Mouse (Mus musculus) embryonic facial prominence, embryonic 11.5 days (tissue): ENCODE measurements at regions not wholly inside any gene's neighbourhood (a gene's known extent, or its start where the extent isn't known, plus 50 kb on each side); places are given as distances from the start of the nearest gene placed in this dataset.

Experiments
- ATAC-seq: fragments of 200-750 bp; cut with Nextera tagmentation; replicated peaks from 2 replicates; pipeline ENCODE4 v1.8.0; 2017; ENCODE audit warnings: low read depth; ENCODE audit not compliant: insufficient number of reproducible peaks, low FRiP score, low TSS enrichment
- DNase-seq: peaks from one replicate; pipeline ENCODE4 v3.0.0-alpha.2; 2015; ENCODE audit warnings: low spot score
- H3K27ac ChIP-seq: fragments of 300-500 bp; sonication (generic); replicated peaks from 2 replicates; pipeline ENCODE4 v1.5.1; 2014; ENCODE audit warnings: mild to moderate bottlenecking, low read depth, low read length, control low read depth
- H3K27me3 ChIP-seq: fragments of 300-500 bp; sonication (generic); 2 replicates; pipeline ENCODE4 v1.6.1; 2014; ENCODE audit warnings: mild to moderate bottlenecking, low read length, moderate library complexity, mixed read lengths; ENCODE audit not compliant: control insufficient read depth, insufficient read depth
- H3K36me3 ChIP-seq: fragments of 300-500 bp; sonication (generic); replicated peaks from 2 replicates; pipeline ENCODE4 v1.6.1; 2014; ENCODE audit warnings: low read depth, mild to moderate bottlenecking, low read length, moderate library complexity, mixed read lengths; ENCODE audit not compliant: control insufficient read depth, insufficient read depth
- H3K4me1 ChIP-seq: fragments of 300-500 bp; sonication (generic); 2 replicates; pipeline ENCODE4 v1.6.1; 2014; ENCODE audit warnings: low read length, mixed read lengths; ENCODE audit not compliant: control insufficient read depth, insufficient read depth
- H3K4me2 ChIP-seq: fragments of 300-500 bp; sonication (generic); 2 replicates; pipeline ENCODE4 v1.6.1; 2014; ENCODE audit warnings: low read depth, mild to moderate bottlenecking, control low read depth, low read length, moderate library complexity
- H3K4me3 ChIP-seq: fragments of 300-500 bp; sonication (generic); 2 replicates; pipeline ENCODE4 v1.5.1; 2014; ENCODE audit warnings: low read depth, low read length, control low read depth
- H3K9ac ChIP-seq: fragments of 300-500 bp; sonication (generic); replicated peaks from 2 replicates; pipeline ENCODE4 v1.6.1; 2014; ENCODE audit warnings: mild to moderate bottlenecking, control low read depth, low read length
- H3K9me3 ChIP-seq: fragments of 300-500 bp; sonication (generic); replicated peaks from 2 replicates; pipeline ENCODE4 v1.6.1; 2016; ENCODE audit warnings: mild to moderate bottlenecking, low read length, inconsistent platforms, mixed read lengths; ENCODE audit not compliant: control insufficient read depth
- WGBS: fragments of 180-500 bp; shearing (Covaris S2); extraction: QIAGEN DNeasy Blood & Tissue Kit; methylation state at CpG from one replicate; pipeline ENCODE4 v1.1.7; 2014; 5-methylcytosine and 5-hydroxymethylcytosine counted together

- H3K36me3 ChIP-seq, result no peaks in the 10 kb centered on the region
- H3K27ac ChIP-seq, result no peak overlapping the region
- DNase-seq (no peak), ATAC-seq (no peak)
- no peak overlapping the region for H3K9ac ChIP-seq
- H3K9me3 ChIP-seq, result no peaks in the 10 kb centered on the region
- H3K4me1 ChIP-seq, result no peaks in the 10 kb centered on the region
- H3K27me3 ChIP-seq, result no peaks in the 10 kb centered on the region
- H3K4me2 ChIP-seq, result no peak overlapping the region
- WGBS, result 80% methylated on average over 1 of the region's 1 CpGs
- H3K4me3 ChIP-seq, result no peak overlapping the region
Measured at GRCm38 (mm10) chr13:91274131-91274530, 50.4 kb upstream of the Atg10 start.

- no peaks in the 10 kb centered on the region for H3K36me3 ChIP-seq
- no peaks in the 10 kb centered on the region for H3K27me3 ChIP-seq
- no peak for DNase-seq
- 69% methylated on average over 6 of the region's 6 CpGs for WGBS
- no peak overlapping the region for H3K9ac ChIP-seq
- no peak overlapping the region for H3K4me3 ChIP-seq
- no peak for ATAC-seq
- H3K4me1 ChIP-seq, result no peaks in the 10 kb centered on the region
- H3K9me3 ChIP-seq, result no peaks in the 10 kb centered on the region
- H3K27ac ChIP-seq, result no peak overlapping the region
- H3K4me2 ChIP-seq, result no peak overlapping the region
Measured at GRCm38 (mm10) chr13:91274615-91275014, 50.8 kb upstream of the Atg10 start.

- 90% methylated on average over 3 of the region's 3 CpGs for WGBS
Measured at GRCm38 (mm10) chr13:91279487-91279886, 55.7 kb upstream of the Atg10 start.

GRCm38 (mm10) chr13:91295552-91296170, 71.9 kb upstream of the Atg10 start:
- Histone ChIP-seq H3K9me3 (no peaks in the 10 kb centered on the region), H3K4me3 (no peak overlapping the region), H3K4me1 (no peaks in the 10 kb centered on the region), H3K4me2 (no peak overlapping the region), H3K9ac (no peak overlapping the region), H3K27me3 (no peaks in the 10 kb centered on the region), H3K27ac (no peak overlapping the region), H3K36me3 (no peaks in the 10 kb centered on the region)
- DNase-seq (no peak), ATAC-seq (no peak)
- WGBS, result 77% methylated on average over 7 of the region's 7 CpGs

More at GRCm38 (mm10) chr13:91279487-91279886, 55.7 kb upstream of the Atg10 start:
- no peaks in the 10 kb centered on the region for H3K4me1 ChIP-seq
- no peaks in the 10 kb centered on the region for H3K36me3 ChIP-seq
- no peak overlapping the region for H3K27ac ChIP-seq
- ATAC-seq (no peak), DNase-seq (no peak)
- H3K27me3 ChIP-seq, result no peaks in the 10 kb centered on the region
- H3K4me2 ChIP-seq, result no peak overlapping the region
- H3K4me3 ChIP-seq, result no peak overlapping the region
- no peaks in the 10 kb centered on the region for H3K9me3 ChIP-seq
- no peak overlapping the region for H3K9ac ChIP-seq

- no peaks in the 10 kb centered on the region for H3K4me1 ChIP-seq
- H3K27me3 ChIP-seq, result no peaks in the 10 kb centered on the region
- no peak overlapping the region for H3K9ac ChIP-seq
- H3K4me2 ChIP-seq, result no peak overlapping the region
- H3K4me3 ChIP-seq, result no peak overlapping the region
- DNase-seq (no peak), ATAC-seq (no peak)
- H3K36me3 ChIP-seq, result no peaks in the 10 kb centered on the region
- H3K27ac ChIP-seq, result no peak overlapping the region
- WGBS, result 81% methylated on average over 5 of the region's 5 CpGs
- no peaks in the 10 kb centered on the region for H3K9me3 ChIP-seq
Measured at GRCm38 (mm10) chr13:91296521-91297160, 72.9 kb upstream of the Atg10 start.

- DNase-seq, result no peak
- H3K4me3 ChIP-seq, result no peak overlapping the region
- H3K4me1 ChIP-seq, result no peaks in the 10 kb centered on the region
- no peaks in the 10 kb centered on the region for H3K27me3 ChIP-seq
- H3K36me3 ChIP-seq, result no peaks in the 10 kb centered on the region
- H3K9ac ChIP-seq, result no peak overlapping the region
- H3K4me2 ChIP-seq, result no peak overlapping the region
- no peaks in the 10 kb centered on the region for H3K9me3 ChIP-seq
- H3K27ac ChIP-seq, result no peak overlapping the region
- 89% methylated on average over 1 of the region's 1 CpGs for WGBS
- no peak for ATAC-seq
Measured at GRCm38 (mm10) chr13:91301849-91302248, 78.1 kb upstream of the Atg10 start.

GRCm38 (mm10) chr13:91305697-91306405, 82.1 kb upstream of the Atg10 start:
- no peak overlapping the region for H3K27ac ChIP-seq
- ATAC-seq, result no peak

GRCm38 (mm10) chr13:91306545-91306944, 82.8 kb upstream of the Atg10 start:
- Histone ChIP-seq H3K4me2 (no peak overlapping the region), H3K9ac (no peak overlapping the region), H3K4me3 (no peak overlapping the region), H3K36me3 (no peaks in the 10 kb centered on the region), H3K9me3 (no peaks in the 10 kb centered on the region), H3K27me3 (no peaks in the 10 kb centered on the region), H3K4me1 (no peaks in the 10 kb centered on the region), H3K27ac (no peak overlapping the region)
- DNase-seq (no peak), ATAC-seq (no peak)
- WGBS, result 87% methylated on average over 4 of the region's 4 CpGs

More at GRCm38 (mm10) chr13:91305697-91306405, 82.1 kb upstream of the Atg10 start:
- Histone ChIP-seq H3K9ac (no peak overlapping the region), H3K27me3 (no peaks in the 10 kb centered on the region), H3K4me1 (no peaks in the 10 kb centered on the region), H3K36me3 (no peaks in the 10 kb centered on the region), H3K4me3 (no peak overlapping the region), H3K9me3 (no peaks in the 10 kb centered on the region), H3K4me2 (no peak overlapping the region)
- WGBS, result 89% methylated on average over 6 of the region's 6 CpGs
- no peak for DNase-seq
